Mouse (Mus musculus): ENCODE data around the gene Dna2.

Dna2 gene

GRCm38 (mm10) chr10:62980039-62980954 lies 33.5 kb downstream of the Dna2 start, which contains the start of gene Rufy2:
Gene Rufy2, plus strand, starts transcription at chr10:62980223.
- in situ Hi-C loops (cut with MboI, MseI): loop anchor here in 1 of 2 experiments (5.0 kb wide), 1 partner anchor 42 kb away; the partner anchor contains the start of genes Hnrnph3 and Pbld2

GRCm38 (mm10) chr10:62984072-62984471 lies 37.2 kb downstream of the Dna2 start:
- in situ Hi-C loops (cut with MboI, MseI): loop anchor here in 1 of 2 experiments (5.0 kb wide), 1 partner anchor 38 kb away; the partner anchor contains the start of genes Hnrnph3 and Pbld2

- in situ Hi-C loops (cut with MboI, MseI): loop anchor here in 1 of 2 experiments (5.0 kb wide), 1 partner anchor 38 kb away; the partner anchor contains the start of genes Hnrnph3 and Pbld2
Measured at GRCm38 (mm10) chr10:62984495-62984894, 37.7 kb downstream of the Dna2 start.

- in situ Hi-C loops (cut with MboI, MseI): no loop called here
Measured at GRCm38 (mm10) chr10:62987341-62987740, 40.5 kb downstream of the Dna2 start.

- in situ Hi-C loops (cut with MboI, MseI): no loop called here
Measured at GRCm38 (mm10) chr10:62990636-62991035, 43.8 kb downstream of the Dna2 start.

- in situ Hi-C loops (cut with MboI, MseI): no loop called here
Measured at GRCm38 (mm10) chr10:62993991-62994390, 47.2 kb downstream of the Dna2 start.

GRCm38 (mm10) chr10:63000584-63000983 lies 53.8 kb downstream of the Dna2 start:
- in situ Hi-C loops (cut with MboI, MseI): no loop called here

GRCm38 (mm10) chr10:63003252-63003651 lies 56.4 kb downstream of the Dna2 start:
- in situ Hi-C loops (cut with MboI, MseI): no loop called here

- in situ Hi-C loops (cut with MboI, MseI): no loop called here
Measured at GRCm38 (mm10) chr10:63004556-63004955, 57.7 kb downstream of the Dna2 start.

GRCm38 (mm10) chr10:63008193-63008592 lies 61.4 kb downstream of the Dna2 start:
- in situ Hi-C loops (cut with MboI, MseI): no loop called here

GRCm38 (mm10) chr10:63010268-63010667 lies 63.4 kb downstream of the Dna2 start:
- in situ Hi-C loops (cut with MboI, MseI): loop anchor here in 1 of 2 experiments (5.0 kb wide), 1 partner anchor 58 kb away; no protein-coding TSS in a partner anchor

GRCm38 (mm10) chr10:63011556-63011955 lies 64.7 kb downstream of the Dna2 start:
- in situ Hi-C loops (cut with MboI, MseI): loop anchor here in 1 of 2 experiments (5.0 kb wide), 1 partner anchor 59 kb away; no protein-coding TSS in a partner anchor

- in situ Hi-C loops (cut with MboI, MseI): loop anchor here in 1 of 2 experiments (5.0 kb wide), 1 partner anchor 61 kb away; no protein-coding TSS in a partner anchor
Measured at GRCm38 (mm10) chr10:63013476-63013875, 66.7 kb downstream of the Dna2 start.

- in situ Hi-C loops (cut with MboI, MseI): loop anchor here in 1 of 2 experiments (5.0 kb wide), 1 partner anchor 62 kb away; no protein-coding TSS in a partner anchor
Measured at GRCm38 (mm10) chr10:63014168-63014567, 67.3 kb downstream of the Dna2 start.

- in situ Hi-C loops (cut with MboI, MseI): no loop called here
Measured at GRCm38 (mm10) chr10:63019304-63019703, 72.5 kb downstream of the Dna2 start.

GRCm38 (mm10) chr10:63021702-63022101 lies 74.9 kb downstream of the Dna2 start:
- in situ Hi-C loops (cut with MboI, MseI): loop anchor here in 1 of 2 experiments (5.0 kb wide), 1 partner anchor 39 kb away; the partner anchor contains the start of gene Rufy2

- in situ Hi-C loops (cut with MboI, MseI): loop anchor here in 1 of 2 experiments (5.0 kb wide), 1 partner anchor 40 kb away; the partner anchor contains the start of gene Rufy2
Measured at GRCm38 (mm10) chr10:63022541-63023120, 75.8 kb downstream of the Dna2 start.

GRCm38 (mm10) chr10:63023121-63023748 lies 76.4 kb downstream of the Dna2 start:
- in situ Hi-C loops (cut with MboI, MseI): loop anchor here in 1 of 2 experiments (5.0 kb wide), 1 partner anchor 41 kb away; the partner anchor contains the start of gene Rufy2

All from T-helper 17 cell (primary cell).